Mouse (Mus musculus) olfactory bulb, adult 2 months (tissue): ENCODE measurements around the gene Smg5.
"Not testable (repeated sequence)": the region's sequence is repeated elsewhere in the genome, so short reads cannot be mapped to it uniquely, and the experiment has no call there.

ENCODE experiments used
- CTCF ChIP-seq: fragments of 200-500 bp; IDR thresholded peaks from 2 replicates; pipeline ENCODE4 v1.5.1; 2012; ENCODE audit warnings: low read depth, mild to moderate bottlenecking, low read length, moderate library complexity; ENCODE audit not compliant: insufficient read depth
- POLR2A ChIP-seq: fragments of 200-500 bp; IDR thresholded peaks from 2 replicates; pipeline ENCODE4 v1.6.1; 2012; ENCODE audit warnings: mild to moderate bottlenecking, low read depth, low read length, moderate library complexity; ENCODE audit not compliant: insufficient read depth

DNA sequence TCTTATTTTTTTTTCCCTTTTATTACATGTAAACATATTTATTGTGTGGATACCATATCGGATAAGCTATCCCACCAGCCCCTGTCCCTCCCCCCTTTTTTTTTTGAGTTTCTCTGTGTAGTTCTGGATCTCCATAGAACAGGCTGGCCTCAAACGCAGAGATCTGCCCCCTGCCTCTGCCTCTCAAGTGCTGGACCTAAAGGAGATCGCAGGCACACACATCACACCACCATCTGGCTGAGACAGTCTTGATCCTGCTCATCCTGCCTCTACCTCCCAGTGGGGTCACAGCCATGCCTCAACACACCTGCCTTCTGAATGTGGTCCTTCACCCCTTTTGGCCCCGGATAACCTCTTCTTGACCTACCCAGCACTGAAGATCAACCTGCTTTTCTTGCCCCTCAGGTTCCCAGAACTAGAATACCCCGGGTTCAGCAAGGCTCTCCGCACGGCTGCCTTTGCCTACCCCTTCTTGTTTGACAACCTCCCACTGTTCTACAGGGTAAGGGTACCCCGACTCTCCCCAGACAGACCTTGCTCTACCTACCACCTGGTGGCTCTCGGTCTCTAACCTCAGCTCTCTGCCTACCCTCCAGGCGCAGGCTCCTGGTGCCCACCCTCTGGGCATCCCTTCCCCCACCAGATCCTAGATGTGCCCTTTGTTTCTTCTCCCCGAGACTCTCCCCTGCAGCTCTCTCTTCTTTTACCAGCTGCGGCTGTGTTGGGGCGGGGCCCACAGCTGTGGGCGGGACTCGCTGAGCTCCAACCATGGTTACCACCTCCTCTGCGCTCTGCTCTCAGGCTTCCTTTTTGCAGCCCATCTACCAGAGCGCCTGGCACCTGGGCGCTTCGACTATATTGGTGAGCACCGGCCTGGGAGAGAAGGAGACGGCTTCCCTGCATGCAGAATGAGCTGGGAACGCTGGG is 45.6 kb downstream of the Smg5 start:
- TF ChIP-seq CTCF, POLR2A: not testable (repeated sequence)
